Mouse (Mus musculus): ENCODE data around the gene Traf3ip1.

GRCm38 (mm10) chr1:91448688-91449087 is 45.8 kb upstream of the Traf3ip1 start:
- TF ChIP-seq NRF1 (IDR thresholded peaks at IDR 0.05; ENCODE audit: insufficient read depth, low read depth, low read length, poor library complexity, severe bottlenecking) (no peak), MAZ (IDR thresholded peaks at IDR 0.05; ENCODE audit: low read depth, low read length) (no peak), CTCF (IDR thresholded peaks at IDR 0.05 in 2 of 3, conservative IDR thresholded peaks at IDR 0.05 in 1 of 3; ENCODE audit: control insufficient read depth in 1 of 3, insufficient read depth in 1 of 3, low read depth in 2 of 3, low read length in 3 of 3, poor library complexity in 1 of 3, severe bottlenecking in 1 of 3) (no peak), GATA1 (IDR thresholded peaks at IDR 0.05; ENCODE audit: low read depth, low read length) (no peak), TAL1 (IDR thresholded peaks at IDR 0.05; ENCODE audit: low read length) (no peak), SIN3A (IDR thresholded peaks at IDR 0.05; ENCODE audit: low read length) (no peak), POLR2A (IDR thresholded peaks at IDR 0.05; ENCODE audit: control insufficient read depth in 1 of 2, insufficient read depth in 1 of 2, low read depth in 1 of 2, low read length in 2 of 2, poor library complexity in 1 of 2) (no peak), CHD1 (IDR thresholded peaks at IDR 0.05; ENCODE audit: low read depth, low read length) (no peak), MXI1 (IDR thresholded peaks at IDR 0.05; ENCODE audit: low read depth, low read length) (no peak), MAX (IDR thresholded peaks at IDR 0.05; ENCODE audit: low read length) (no peak), JUND (IDR thresholded peaks at IDR 0.05; ENCODE audit: low read depth, low read length) (no peak)

Measured in MEL (cell line).